Mouse (Mus musculus) adrenal gland (tissue): Measurements from ENCODE around the gene 4930470P17Rik.
"Not testable (repeated sequence)": the region's sequence is repeated elsewhere in the genome, so short reads cannot be mapped to it uniquely, and the experiment has no call there.

Source experiments
- intact Hi-C: fragments of 180-260 bp; cut with DNase I; formaldehyde crosslinking; loops from one replicate; pipeline ENCODE4 v1.15.1; 2025
- long read RNA-seq, 2 experiments: library from polyadenylated mRNA; unstranded; transcript quantifications; one replicate each; pipeline ENCODE4 v2.0.0; 2020; ENCODE audit warnings: borderline replicate concordance in 1 of 2; ENCODE audit not compliant: insufficient replicate concordance in 1 of 2

Gene 4930470P17Rik
- long read RNA-seq, experiment 1: 0 reads
- long read RNA-seq, experiment 2: 0 reads

- intact Hi-C loops: no loop called here
Observed at GRCm38 (mm10) chr2:170601917-170602316, at the start of gene 4930470P17Rik. 4930470P17Rik (minus strand) TSS chr2:170602017.

GRCm38 (mm10) chr2:170651483-170651882 lies 49.7 kb upstream of the 4930470P17Rik start:
- intact Hi-C loops: no loop called here

- intact Hi-C loops: no loop called here
Observed at GRCm38 (mm10) chr2:170648542-170648941, 46.7 kb upstream of the 4930470P17Rik start.

- intact Hi-C loops: no loop called here
Observed at GRCm38 (mm10) chr2:170646201-170646600, 44.4 kb upstream of the 4930470P17Rik start.

- intact Hi-C loops: no loop called here
Observed at GRCm38 (mm10) chr2:170642338-170642806, 40.6 kb upstream of the 4930470P17Rik start.

GRCm38 (mm10) chr2:170640281-170640680 lies 38.5 kb upstream of the 4930470P17Rik start:
- intact Hi-C loops: no loop called here

- intact Hi-C loops: no loop called here
Observed at GRCm38 (mm10) chr2:170638746-170639145, 36.9 kb upstream of the 4930470P17Rik start.

GRCm38 (mm10) chr2:170632998-170633622 lies 31.3 kb upstream of the 4930470P17Rik start:
- intact Hi-C loops: no loop called here

- intact Hi-C loops: no loop called here
Observed at GRCm38 (mm10) chr2:170632386-170632785, 30.6 kb upstream of the 4930470P17Rik start.

- intact Hi-C loops: no loop called here
Observed at GRCm38 (mm10) chr2:170631375-170631774, 29.6 kb upstream of the 4930470P17Rik start.

- intact Hi-C loops: no loop called here
Observed at GRCm38 (mm10) chr2:170630553-170630952, 28.7 kb upstream of the 4930470P17Rik start.

GRCm38 (mm10) chr2:170627991-170628390 lies 26.2 kb upstream of the 4930470P17Rik start:
- intact Hi-C loops: not testable (repeated sequence)

GRCm38 (mm10) chr2:170624201-170624880 lies 22.5 kb upstream of the 4930470P17Rik start:
- intact Hi-C loops: not testable (repeated sequence)

GRCm38 (mm10) chr2:170622985-170623384 lies 21.2 kb upstream of the 4930470P17Rik start:
- intact Hi-C loops: no loop called here

- intact Hi-C loops: no loop called here
Observed at GRCm38 (mm10) chr2:170618862-170619492, 17.2 kb upstream of the 4930470P17Rik start.

- intact Hi-C loops: not testable (repeated sequence)
Observed at GRCm38 (mm10) chr2:170611794-170612193, 10.0 kb upstream of the 4930470P17Rik start.

- intact Hi-C loops: no loop called here
Observed at GRCm38 (mm10) chr2:170601171-170601570, 646 bp downstream of the 4930470P17Rik start.

GRCm38 (mm10) chr2:170597586-170597985 lies 4.2 kb downstream of the 4930470P17Rik start:
- intact Hi-C loops: loop anchor here (2.0 to 5.0 kb wide), 2 partner anchors 77 to 275 kb away; no protein-coding TSS in a partner anchor

GRCm38 (mm10) chr2:170596726-170597125 lies 5.1 kb downstream of the 4930470P17Rik start:
- intact Hi-C loops: loop anchor here (2.0 to 5.0 kb wide), 2 partner anchors 76 to 276 kb away; no protein-coding TSS in a partner anchor

- intact Hi-C loops: no loop called here
Observed at GRCm38 (mm10) chr2:170592161-170592560, 9.7 kb downstream of the 4930470P17Rik start.

GRCm38 (mm10) chr2:170588369-170588900 lies 13.4 kb downstream of the 4930470P17Rik start:
- intact Hi-C loops: no loop called here

- intact Hi-C loops: no loop called here
Observed at GRCm38 (mm10) chr2:170584678-170585077, 17.1 kb downstream of the 4930470P17Rik start.
